Mouse (Mus musculus): ENCODE results near the gene Traf1.
A peak's percentile ranks its signal among the peaks of the same experiment; 100 is the strongest.

Traf1 gene

GRCm38 (mm10) chr2:34901726-34902125 is 59.8 kb downstream of the Traf1 start:
- no peak for DNase-seq (ENCODE audit: low spot score)

GRCm38 (mm10) chr2:34900412-34900811 is 61.2 kb downstream of the Traf1 start:
- DNase-seq (ENCODE audit: low spot score) = no peak

- DNase-seq (ENCODE audit: low spot score) = no peak
These were observed 61.9 kb downstream of the Traf1 start for GRCm38 (mm10) chr2:34899682-34900081.

GRCm38 (mm10) chr2:34897820-34898219 is 63.8 kb downstream of the Traf1 start:
- peak; percentile 54 for DNase-seq (ENCODE audit: low spot score)

GRCm38 (mm10) chr2:34896821-34897460 is 64.6 kb downstream of the Traf1 start:
- DNase-seq (ENCODE audit: low spot score) = no peak

GRCm38 (mm10) chr2:34895503-34896113 is 66.0 kb downstream of the Traf1 start:
- DNase-seq (ENCODE audit: low spot score) = no peak

GRCm38 (mm10) chr2:34893950-34894349 is 67.6 kb downstream of the Traf1 start:
- no peak for DNase-seq (ENCODE audit: low spot score)

All from T-cell, adult 2 months (primary cell).